Comparison of ENCODE assay signal across 8 mouse cellular contexts in genomic region chr6:91441145-91441662, GRCm38 (mm10). TPM values are rescaled to one million over a fixed set of nuclear protein-coding genes. Genes with fewer than 3 reads are reported as not detected.
DNase-seq lines count a peak whose midpoint lies in the region; ATAC-seq and TF ChIP-seq lines count a peak whose summit lies in the region.

No protein-coding gene starts in this region.

- ATAC-seq in hindbrain, embryonic 16.5 days, result peak; percentile 72
- ATAC-seq in midbrain, embryonic 12.5 days (ENCODE audit: low FRiP score, low read depth), result peak; percentile 61; the same call in 1 of the 2 replicates

- no peaks in the 10 kb centered on the region for H3K36me3 ChIP-seq in hindbrain, embryonic 16.5 days (ENCODE audit: control insufficient read depth, insufficient read depth, low read length)
- H3K36me3 ChIP-seq in midbrain, embryonic 12.5 days, result no peaks in the 10 kb centered on the region

- 1% methylated on average over 19 of the region's 19 CpGs for WGBS in cerebellum, adult 2 months
- WGBS in hindbrain, embryonic 16.5 days, result 2% methylated on average over 19 of the region's 19 CpGs
- WGBS in midbrain, embryonic 12.5 days, result 4% methylated on average over 19 of the region's 19 CpGs

- H3K27ac ChIP-seq in cerebellum, adult 2 months (ENCODE audit: insufficient read depth, low read length), result no peak overlapping the region; the same call in 1 of the 2 replicates
- H3K27ac ChIP-seq in hindbrain, embryonic 16.5 days (ENCODE audit: low read depth, low read length), result peak overlapping the region; percentile 86
- peak overlapping the region; percentile 27; the same call in 1 of the 2 replicates for H3K27ac ChIP-seq in midbrain, embryonic 12.5 days (replicated peaks)

- TF ChIP-seq CTCF in cerebellum, adult 2 months (IDR thresholded peaks at IDR 0.05; ENCODE audit: borderline replicate concordance, insufficient read depth, low read depth, low read length), result no peak

- no peak for TF ChIP-seq POLR2A in cerebellum, adult 2 months (IDR thresholded peaks at IDR 0.05; ENCODE audit: borderline replicate concordance, insufficient read depth, low read length)

- H3K9me3 ChIP-seq in hindbrain, embryonic 16.5 days (ENCODE audit: control insufficient read depth, low read length), result no peaks in the 10 kb centered on the region
- H3K9me3 ChIP-seq in midbrain, embryonic 12.5 days, result no peaks in the 10 kb centered on the region

- 0 out of 2 replicates have a peak, but pooled peaks cover 5% of the 10 kb centered on the region for H3K4me1 ChIP-seq in cerebellum, adult 2 months (ENCODE audit: control insufficient read depth, insufficient read depth, low read length)
- H3K4me1 ChIP-seq in hindbrain, embryonic 16.5 days (ENCODE audit: control insufficient read depth, insufficient read depth, low read depth, low read length), result peaks cover 6% of the 10 kb centered on the region
- peaks cover 8% of the 10 kb centered on the region for H3K4me1 ChIP-seq in midbrain, embryonic 12.5 days

- H3K4me3 ChIP-seq in cerebellum, adult 2 months (replicated peaks; ENCODE audit: insufficient read depth, low read depth, low read length), result peak overlapping the region; percentile 90
- peak overlapping the region; percentile 63 for H3K4me3 ChIP-seq in hindbrain, embryonic 16.5 days (ENCODE audit: low read length)
- H3K4me3 ChIP-seq in midbrain, embryonic 12.5 days, result peak overlapping the region; percentile 65

- peak overlapping the region; percentile 79 for H3K9ac ChIP-seq in hindbrain, embryonic 16.5 days (ENCODE audit: low read depth, low read length)
- H3K9ac ChIP-seq in midbrain, embryonic 12.5 days (replicated peaks), result peak overlapping the region; percentile 77

- no peaks in the 10 kb centered on the region for H3K27me3 ChIP-seq in cerebellum, adult 2 months (ENCODE audit: control insufficient read depth, insufficient read depth, low read length)
- no peaks in the 10 kb centered on the region for H3K27me3 ChIP-seq in hindbrain, embryonic 16.5 days (replicated peaks; ENCODE audit: control insufficient read depth, insufficient read depth, low read length)
- peaks cover 21% of the 10 kb centered on the region for H3K27me3 ChIP-seq in midbrain, embryonic 12.5 days

- peak overlapping the region; percentile 98 for H3K4me2 ChIP-seq in hindbrain, embryonic 16.5 days (ENCODE audit: low read length)
- H3K4me2 ChIP-seq in midbrain, embryonic 12.5 days (replicated peaks), result peak overlapping the region; percentile 95

- peak in 1 of 2 experiments; percentile 18 for DNase-seq in cerebellum, adult 2 months
- no peak for DNase-seq in cerebellum, postnatal 10 days
- peak; percentile 16 for DNase-seq in thymus, postnatal 4 days
- DNase-seq in thymus, postnatal 10 days (ENCODE audit: low spot score in 2 of 2), result no peak
- DNase-seq in right cerebral cortex, postnatal 25 days, result no peak
- DNase-seq in gastrocnemius, postnatal 10 days, result no peak

RNA-seq across cellular contexts. Expression of gene Wnt7a, which starts 30.0 kb away (rescaled TPM):
- polyA plus RNA-seq in cerebellum, adult 2 months (2012; rRNA removed), result 40.7 and 47.2 TPM in 2 replicates
- 7.9 and 11.2 TPM in 2 replicates for polyA plus RNA-seq in hindbrain, embryonic 16.5 days (2015; fragmentation: Nextera tagmentation; extraction: Ambion mirVana)
- 10.3 and 16.4 TPM in 2 replicates for polyA plus RNA-seq in midbrain, embryonic 12.5 days (2016; fragmentation: Nextera tagmentation; extraction: Ambion mirVana)
- total RNA-seq in gastrocnemius, postnatal 10 days (2021), result not detected

RNA-seq across cellular contexts. Expression of gene Chchd4, which starts 32.1 kb away (rescaled TPM):
- polyA plus RNA-seq in cerebellum, adult 2 months (2012; rRNA removed), result 14.5 and 14.9 TPM in 2 replicates
- polyA plus RNA-seq in hindbrain, embryonic 16.5 days (2015; fragmentation: Nextera tagmentation; extraction: Ambion mirVana), result 39.1 and 40.8 TPM in 2 replicates
- polyA plus RNA-seq in midbrain, embryonic 12.5 days (2016; fragmentation: Nextera tagmentation; extraction: Ambion mirVana), result 22.2 TPM in 2 replicates
- 10 to 100 TPM in 1 of 2 experiments, 1 to 10 TPM in 1; 9.9 to 10.0 TPM for total RNA-seq in gastrocnemius, postnatal 10 days (2021)

RNA-seq across cellular contexts. Expression of gene Tmem43, which starts 32.3 kb away (rescaled TPM):
- polyA plus RNA-seq in cerebellum, adult 2 months (2012; rRNA removed), result 32.1 and 32.7 TPM in 2 replicates
- 49.8 and 57.0 TPM in 2 replicates for polyA plus RNA-seq in hindbrain, embryonic 16.5 days (2015; fragmentation: Nextera tagmentation; extraction: Ambion mirVana)
- polyA plus RNA-seq in midbrain, embryonic 12.5 days (2016; fragmentation: Nextera tagmentation; extraction: Ambion mirVana), result 61.5 and 63.4 TPM in 2 replicates
- total RNA-seq in gastrocnemius, postnatal 10 days (2021), result 10 to 100 TPM; 32.5 to 41.5 TPM
